Mouse (Mus musculus) lung, postnatal 0 days (tissue): ENCODE data around the gene Cdipt. TPM values are rescaled to one million over a fixed set of nuclear protein-coding genes. Genes with fewer than 3 reads are reported as not detected.

ENCODE experiments used
- ATAC-seq: fragments of 200-750 bp; cut with Nextera tagmentation; 2 replicates; pipeline ENCODE4 v1.8.0; 2017; ENCODE audit warnings: moderate library complexity
- DNase-seq: peaks from one replicate; pipeline ENCODE4 v3.0.0-alpha.2; 2016; ENCODE audit warnings: low spot score
- H3K27ac ChIP-seq: fragments of 300-500 bp; sonication (generic); 2 replicates; pipeline ENCODE4 v1.5.1; 2014; ENCODE audit warnings: antibody characterized with exemption, mild to moderate bottlenecking, low read length, mixed read lengths
- H3K27me3 ChIP-seq: fragments of 300-500 bp; sonication (generic); replicated peaks from 2 replicates; pipeline ENCODE4 v1.6.1; 2014; ENCODE audit warnings: low read length, mixed read lengths; ENCODE audit not compliant: insufficient read depth
- H3K36me3 ChIP-seq: fragments of 300-500 bp; sonication (generic); 2 replicates; pipeline ENCODE4 v1.6.1; 2014; ENCODE audit warnings: low read length, mixed read lengths; ENCODE audit not compliant: insufficient read depth
- H3K4me1 ChIP-seq: fragments of 300-500 bp; sonication (generic); 2 replicates; pipeline ENCODE4 v1.6.1; 2014; ENCODE audit warnings: antibody characterized with exemption, low read depth, low read length, mixed read lengths; ENCODE audit not compliant: insufficient read depth
- H3K4me2 ChIP-seq: fragments of 300-500 bp; sonication (generic); replicated peaks from 2 replicates; pipeline ENCODE4 v1.6.1; 2014; ENCODE audit warnings: low read depth, mild to moderate bottlenecking, low read length, moderate library complexity, mixed read lengths
- H3K4me3 ChIP-seq: fragments of 300-500 bp; sonication (generic); 2 replicates; pipeline ENCODE4 v1.5.1; 2014; ENCODE audit warnings: low read depth, low read length
- H3K9ac ChIP-seq: fragments of 300-500 bp; sonication (generic); replicated peaks from 2 replicates; pipeline ENCODE4 v1.6.1; 2014; ENCODE audit warnings: low read depth, mild to moderate bottlenecking
- H3K9me3 ChIP-seq: fragments of 300-500 bp; sonication (generic); 2 replicates; pipeline ENCODE4 v1.6.1; 2016; ENCODE audit warnings: low read length, mixed read lengths
- CTCF ChIP-seq: IDR thresholded peaks from 2 replicates; pipeline ENCODE4 v1.5.1; 2016; ENCODE audit warnings: antibody characterized with exemption, mild to moderate bottlenecking
- EP300 ChIP-seq: IDR thresholded peaks from 2 replicates; pipeline ENCODE4 v1.6.1; 2016; ENCODE audit warnings: antibody characterized with exemption, mild to moderate bottlenecking, control low read depth
- WGBS: fragments of 180-500 bp; shearing (Covaris S2); extraction: QIAGEN DNeasy Blood & Tissue Kit; methylation state at CpG from one replicate; pipeline ENCODE4 v1.1.7; 2014; 5-methylcytosine and 5-hydroxymethylcytosine counted together
- polyA plus RNA-seq: library from polyadenylated mRNA; unstranded; fragments of >200 nt; fragmentation: Nextera tagmentation; extraction: Ambion mirVana; gene quantifications from 2 replicates; pipeline ENCODE4 v1.2.1, GENCODE M21; 2015

Gene Cdipt
- polyA plus RNA-seq, 1 experiment from 2014 or later = 164 TPM

DNA sequence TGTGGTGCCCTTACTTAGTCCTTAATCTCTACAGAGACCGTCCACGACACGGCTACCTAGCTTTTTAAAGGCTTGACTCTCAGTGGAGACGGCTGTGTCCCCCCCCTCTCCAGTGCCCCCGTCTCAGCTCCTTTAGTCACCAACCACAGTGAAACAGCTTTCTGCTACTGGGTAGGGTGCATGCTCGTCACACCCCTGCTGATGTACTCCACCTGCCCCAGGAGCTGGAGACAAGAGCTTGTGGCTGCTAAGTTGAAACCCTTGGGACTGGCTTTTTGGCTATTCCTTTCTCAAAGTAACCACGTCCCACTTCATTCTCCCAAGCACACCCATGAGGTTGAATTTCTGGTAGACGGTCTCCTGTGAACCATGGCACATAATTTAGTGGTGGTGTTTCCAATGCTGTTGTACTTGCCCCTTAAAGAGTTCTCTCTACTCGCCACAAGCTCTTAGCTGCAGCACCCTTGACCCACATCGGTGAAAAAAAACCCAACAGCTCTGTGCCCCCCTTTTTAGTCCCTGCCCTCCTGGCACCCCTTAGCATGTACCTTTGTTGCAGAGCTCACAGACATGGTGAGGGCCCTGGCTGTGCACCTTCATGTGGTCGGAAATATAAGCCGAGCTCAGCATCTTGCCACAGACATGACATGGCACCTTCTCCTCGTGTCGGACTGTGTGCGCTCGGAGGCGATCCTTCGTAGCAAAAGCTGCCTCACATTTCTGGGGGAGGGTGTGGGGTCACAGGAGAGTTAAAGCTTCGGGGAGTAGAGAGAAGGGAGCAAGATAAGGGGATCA lies 48.4 kb downstream of the Cdipt start:
- 15% methylated on average over 19 of the region's 19 CpGs for WGBS
- H3K36me3 ChIP-seq = no peaks in the 10 kb centered on the region; the same call in 1 of the 2 replicates
- no peaks in the 10 kb centered on the region for H3K9me3 ChIP-seq
- ATAC-seq (no peak), DNase-seq (no peak)
- H3K4me2 ChIP-seq = peak overlapping the region; percentile 94
- TF ChIP-seq EP300 = no peak
- H3K27me3 ChIP-seq = no peaks in the 10 kb centered on the region
- H3K4me3 ChIP-seq = peak overlapping the region; percentile 92
- peak overlapping the region; percentile 96 for H3K27ac ChIP-seq
- no peak overlapping the region for H3K9ac ChIP-seq
- H3K4me1 ChIP-seq = peaks cover 22% of the 10 kb centered on the region; the same call in 1 of the 2 replicates

DNA sequence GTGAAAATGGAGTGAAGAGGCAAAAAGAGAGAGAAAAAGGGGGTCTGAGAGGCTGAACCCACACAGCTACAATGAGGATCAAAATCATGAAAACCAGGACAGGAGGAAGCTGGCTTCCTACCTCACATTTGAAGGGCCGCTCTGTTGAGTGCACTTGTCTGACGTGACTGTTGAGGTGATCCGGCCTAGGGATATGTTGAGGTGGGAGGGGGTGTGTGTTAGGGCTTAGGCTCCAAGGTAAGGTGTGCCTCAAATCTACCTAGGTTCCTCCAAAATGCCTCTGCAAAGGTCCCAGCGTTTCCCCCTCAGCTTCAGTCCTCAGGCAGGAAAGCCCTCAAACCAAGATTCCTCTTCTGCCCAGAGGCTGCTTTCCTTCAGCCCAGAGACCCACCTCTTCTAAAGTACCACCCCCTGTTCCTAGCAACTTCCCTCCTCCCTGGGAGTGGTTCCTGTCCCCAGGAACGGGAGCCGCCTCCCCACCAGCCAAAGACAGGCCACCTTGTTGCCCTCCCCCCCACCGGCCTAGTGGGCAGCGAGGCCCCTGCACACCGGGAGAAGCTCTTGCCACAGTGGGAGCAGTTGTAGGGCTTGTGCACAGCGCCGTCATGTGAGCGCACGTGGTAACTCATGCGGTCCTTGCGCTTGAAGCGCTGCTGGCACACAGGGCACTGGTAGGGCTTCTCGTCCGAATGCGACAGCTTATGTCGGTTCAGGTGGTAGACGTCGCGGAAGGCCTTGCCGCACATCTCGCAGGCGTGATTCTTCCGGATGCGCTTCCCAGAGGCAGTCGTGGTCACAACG lies 49.2 kb downstream of the Cdipt start:
- peak; percentile 94 for DNase-seq
- Histone ChIP-seq H3K4me1 (peaks cover 22% of the 10 kb centered on the region; the same call in 1 of the 2 replicates), H3K4me3 (peak overlapping the region; percentile 92), H3K9me3 (no peaks in the 10 kb centered on the region), H3K36me3 (no peaks in the 10 kb centered on the region; the same call in 1 of the 2 replicates), H3K4me2 (peak overlapping the region; percentile 94), H3K9ac (peak overlapping the region; percentile 79), H3K27ac (peak overlapping the region; percentile 96), H3K27me3 (no peaks in the 10 kb centered on the region)
- no peak for TF ChIP-seq EP300
- TF ChIP-seq CTCF = peak; percentile 91
- ATAC-seq = peak; percentile 40
- under 1% methylated on average over 25 of the region's 30 CpGs for WGBS

DNA sequence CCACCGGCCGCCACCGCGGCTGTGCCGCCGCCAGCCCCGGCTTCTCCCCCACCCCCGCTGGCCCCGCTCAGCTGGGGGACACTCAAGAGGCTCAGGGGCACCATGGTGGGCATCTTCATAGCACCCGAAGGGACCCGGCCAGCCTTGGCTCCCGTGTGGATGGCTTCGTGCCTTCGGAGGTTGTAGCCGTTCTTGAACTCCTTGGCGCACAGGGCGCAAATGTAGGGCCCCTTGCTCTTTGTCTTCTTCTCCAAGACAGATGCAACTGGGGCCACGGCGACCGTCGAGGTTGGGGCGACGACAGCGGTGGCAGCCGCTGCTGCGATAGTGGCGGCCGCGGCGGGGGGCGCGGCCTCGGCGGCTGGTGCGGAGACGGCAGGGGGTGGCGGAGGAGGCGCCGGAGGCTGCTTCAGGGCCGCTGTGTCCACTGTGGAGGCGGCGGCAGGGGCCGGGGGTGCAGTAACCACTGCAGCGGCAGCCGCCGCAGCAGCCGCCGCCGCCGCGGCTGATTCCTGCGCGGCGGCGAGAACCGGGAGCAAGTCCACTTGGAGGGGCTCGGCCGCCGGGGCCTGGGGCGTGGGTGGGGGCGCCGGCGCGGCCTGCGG lies 49.9 kb downstream of the Cdipt start:
- Histone ChIP-seq H3K4me3 (peak overlapping the region; percentile 92), H3K27ac (peak overlapping the region; percentile 96), H3K4me2 (peak overlapping the region; percentile 94), H3K9me3 (no peaks in the 10 kb centered on the region), H3K9ac (peak overlapping the region; percentile 79), H3K36me3 (no peaks in the 10 kb centered on the region; the same call in 1 of the 2 replicates), H3K4me1 (peaks cover 22% of the 10 kb centered on the region; the same call in 1 of the 2 replicates), H3K27me3 (no peaks in the 10 kb centered on the region)
- WGBS = 0% methylated on average over 35 of the region's 65 CpGs
- DNase-seq (peak; percentile 51), ATAC-seq (no peak)
- TF ChIP-seq CTCF = no peak
- no peak for TF ChIP-seq EP300

DNA sequence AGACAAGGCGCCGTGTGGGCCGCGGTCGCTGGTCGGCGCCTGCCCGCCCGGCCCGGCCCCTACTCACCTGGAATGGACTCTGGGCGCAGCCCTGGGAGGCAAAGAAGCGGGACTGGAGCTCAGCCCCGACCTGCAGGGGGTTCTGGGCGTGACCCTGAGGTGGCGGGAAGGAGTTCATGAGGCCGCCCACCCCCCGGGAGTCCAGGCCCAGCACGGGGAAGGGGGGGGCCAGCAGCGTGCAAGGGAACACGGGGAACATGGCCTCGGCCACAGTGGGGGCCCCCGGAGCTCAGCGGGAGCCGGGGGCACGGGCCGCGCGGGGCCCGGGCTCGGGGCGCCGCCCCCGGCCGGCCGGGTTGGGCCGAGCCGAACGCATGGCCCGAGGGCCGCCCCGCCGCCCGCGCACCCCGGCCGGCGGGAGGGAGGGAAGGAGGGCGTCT lies 50.5 kb downstream of the Cdipt start:
- H3K4me3 ChIP-seq = peak overlapping the region; percentile 92
- H3K4me2 ChIP-seq = peak overlapping the region; percentile 94
- ATAC-seq = peak; percentile 8
- H3K9me3 ChIP-seq = no peaks in the 10 kb centered on the region
- peak overlapping the region; percentile 79 for H3K9ac ChIP-seq
- no peaks in the 10 kb centered on the region for H3K27me3 ChIP-seq
- 0 out of 2 replicates have a peak, but pooled peaks have one; percentile 9 for TF ChIP-seq CTCF
- TF ChIP-seq EP300 = no peak
- H3K4me1 ChIP-seq = peaks cover 22% of the 10 kb centered on the region; the same call in 1 of the 2 replicates
- peak overlapping the region; percentile 96 for H3K27ac ChIP-seq
- WGBS = 2% methylated on average over 11 of the region's 48 CpGs
- H3K36me3 ChIP-seq = no peaks in the 10 kb centered on the region; the same call in 1 of the 2 replicates
- peak; percentile 76 for DNase-seq

DNA sequence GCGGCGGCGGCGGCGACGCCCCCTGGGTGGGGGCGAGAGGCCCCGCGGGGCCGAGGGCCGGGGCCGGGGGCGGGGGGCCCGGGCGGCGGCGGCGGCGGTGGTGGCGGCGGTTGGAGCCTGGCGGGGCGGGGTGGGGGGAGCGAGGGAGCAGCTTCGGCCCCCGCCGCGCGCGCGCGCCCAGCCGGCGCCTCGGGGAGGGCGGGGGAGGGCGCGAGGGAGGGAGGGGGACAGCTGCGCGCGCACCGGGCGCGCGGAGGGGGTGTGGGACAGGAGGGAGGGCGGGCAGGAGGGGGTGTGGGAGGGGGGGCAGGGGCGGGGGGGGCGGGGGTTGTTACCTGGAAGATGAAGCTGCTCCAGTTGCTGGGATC lies 50.9 kb downstream of the Cdipt start:
- peak; percentile 25 for ATAC-seq
- Histone ChIP-seq H3K27ac (peak overlapping the region; percentile 96), H3K27me3 (no peaks in the 10 kb centered on the region), H3K4me1 (peaks cover 17% of the 10 kb centered on the region; the same call in 1 of the 2 replicates), H3K9me3 (no peaks in the 10 kb centered on the region), H3K4me2 (peak overlapping the region; percentile 94), H3K36me3 (no peaks in the 10 kb centered on the region; the same call in 1 of the 2 replicates), H3K4me3 (peak overlapping the region; percentile 92), H3K9ac (peak overlapping the region; percentile 79)
- DNase-seq = no peak
- TF ChIP-seq EP300 (no peak), CTCF (no peak)
- no CpG with 5 or more reads among the region's 48 CpGs for WGBS
